Comparison of ENCODE assay signal across 8 mouse cellular contexts in the genomic region with DNA sequence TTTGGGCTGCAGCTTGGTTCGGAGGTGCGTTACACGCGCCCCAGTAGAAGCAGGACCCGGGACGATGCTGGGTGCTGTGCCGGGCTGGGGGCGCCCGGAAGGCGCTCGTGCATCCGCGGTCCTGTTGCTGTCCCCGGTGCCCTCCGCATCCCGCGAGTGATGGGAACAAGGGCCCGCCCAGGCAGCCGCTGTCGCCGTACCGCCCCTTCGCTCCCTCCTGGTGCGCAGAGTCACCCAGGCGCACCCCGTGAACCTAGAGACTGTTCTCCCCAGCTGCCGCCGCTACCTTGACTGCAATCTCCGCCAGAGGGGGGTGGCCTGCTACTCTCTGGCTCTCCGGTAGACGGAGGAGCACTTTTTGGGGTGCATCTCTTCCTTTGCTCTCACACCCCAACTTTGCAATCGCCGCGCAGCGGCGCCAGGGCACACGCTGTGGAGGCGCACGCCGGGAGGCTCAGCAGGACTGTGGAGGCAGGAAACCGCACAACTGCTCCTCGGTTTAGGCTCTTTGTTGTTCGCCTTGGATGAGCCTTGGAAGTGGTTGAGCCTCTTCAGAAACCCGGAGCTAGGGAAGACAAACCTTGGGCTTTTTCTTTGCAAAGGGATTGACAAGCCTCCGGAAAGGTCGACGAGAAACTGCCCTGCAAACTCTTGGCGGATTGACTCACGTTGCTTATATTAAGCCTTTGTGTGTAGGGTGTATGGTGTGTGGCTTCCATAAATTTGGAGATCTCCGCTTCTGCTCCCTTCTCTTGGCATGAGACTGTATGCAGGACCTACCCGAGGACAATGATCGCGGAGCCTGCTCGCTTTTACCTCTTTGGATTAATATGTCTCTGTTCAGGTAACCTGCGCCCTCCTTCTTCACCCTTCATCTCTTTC.
DNase-seq lines count a peak whose midpoint lies in the region; ATAC-seq lines count a peak whose summit lies in the region.

No protein-coding gene starts in this region.

- DNase-seq in adrenal gland, postnatal 25 days = peak; percentile 70
- peak; percentile 29 to 33 for DNase-seq in heart, adult 9 months (ENCODE audit: low spot score in 2 of 2)
- peak; percentile 5 for DNase-seq in kidney, adult 9 months
- DNase-seq in limb, embryonic 11.5 days (ENCODE audit: low spot score) = peak; percentile 77

- H3K9ac ChIP-seq in embryonic facial prominence, embryonic 13.5 days = peak overlapping the region; percentile 92
- H3K9ac ChIP-seq in limb, embryonic 11.5 days (ENCODE audit: low read length) = peak overlapping the region; percentile 74
- H3K9ac ChIP-seq in midbrain, embryonic 13.5 days (replicated peaks) = peak overlapping the region; percentile 83
- H3K9ac ChIP-seq in stomach, embryonic 14.5 days (replicated peaks; ENCODE audit: low read depth, low read length) = peak overlapping the region; percentile 78

- WGBS in embryonic facial prominence, embryonic 13.5 days = under 1% methylated on average over 55 of the region's 55 CpGs
- WGBS in limb, embryonic 11.5 days = under 1% methylated on average over 52 of the region's 55 CpGs
- under 1% methylated on average over 55 of the region's 55 CpGs for WGBS in midbrain, embryonic 13.5 days
- WGBS in stomach, embryonic 14.5 days = under 1% methylated on average over 55 of the region's 55 CpGs

- H3K9me3 ChIP-seq in embryonic facial prominence, embryonic 13.5 days = no peaks in the 10 kb centered on the region
- H3K9me3 ChIP-seq in limb, embryonic 11.5 days (ENCODE audit: control insufficient read depth, low read length) = no peaks in the 10 kb centered on the region
- H3K9me3 ChIP-seq in midbrain, embryonic 13.5 days = no peaks in the 10 kb centered on the region
- H3K9me3 ChIP-seq in stomach, embryonic 14.5 days (ENCODE audit: control insufficient read depth, low read depth, low read length) = no peaks in the 10 kb centered on the region

- ATAC-seq in embryonic facial prominence, embryonic 13.5 days (ENCODE audit: insufficient number of reproducible peaks, insufficient read depth, low FRiP score, low TSS enrichment, low read depth) = peak; percentile 80
- ATAC-seq in limb, embryonic 11.5 days (ENCODE audit: insufficient number of reproducible peaks, low FRiP score, low TSS enrichment, low read depth) = peak; percentile 63
- peak; percentile 88 for ATAC-seq in midbrain, embryonic 13.5 days
- ATAC-seq in stomach, embryonic 14.5 days (ENCODE audit: insufficient number of reproducible peaks, insufficient read depth, low FRiP score, low read depth) = peak; percentile 85
- ATAC-seq in inflammation-experienced regulatory T-cells, adult 6 months = no peak

- H3K4me1 ChIP-seq in embryonic facial prominence, embryonic 13.5 days = peaks cover 37% of the 10 kb centered on the region
- 0 out of 2 replicates have a peak, but pooled peaks cover 5% of the 10 kb centered on the region for H3K4me1 ChIP-seq in limb, embryonic 11.5 days (ENCODE audit: control insufficient read depth, insufficient read depth, low read length)
- peaks cover 43% of the 10 kb centered on the region for H3K4me1 ChIP-seq in midbrain, embryonic 13.5 days (replicated peaks)
- H3K4me1 ChIP-seq in stomach, embryonic 14.5 days (ENCODE audit: control insufficient read depth, insufficient read depth, low read length) = peaks cover 23% of the 10 kb centered on the region; the same call in 1 of the 2 replicates

- H3K27me3 ChIP-seq in embryonic facial prominence, embryonic 13.5 days = no peaks in the 10 kb centered on the region
- H3K27me3 ChIP-seq in limb, embryonic 11.5 days (ENCODE audit: control insufficient read depth, insufficient read depth, low read length) = no peaks in the 10 kb centered on the region
- H3K27me3 ChIP-seq in midbrain, embryonic 13.5 days = no peaks in the 10 kb centered on the region
- no peaks in the 10 kb centered on the region for H3K27me3 ChIP-seq in stomach, embryonic 14.5 days (ENCODE audit: control insufficient read depth, insufficient read depth, low read length)

- H3K36me3 ChIP-seq in embryonic facial prominence, embryonic 13.5 days = no peaks in the 10 kb centered on the region
- no peaks in the 10 kb centered on the region for H3K36me3 ChIP-seq in limb, embryonic 11.5 days (ENCODE audit: control insufficient read depth, insufficient read depth, low read length)
- no peaks in the 10 kb centered on the region for H3K36me3 ChIP-seq in midbrain, embryonic 13.5 days
- no peaks in the 10 kb centered on the region for H3K36me3 ChIP-seq in stomach, embryonic 14.5 days (ENCODE audit: control insufficient read depth, insufficient read depth, low read length)

- H3K4me2 ChIP-seq in embryonic facial prominence, embryonic 13.5 days = peak overlapping the region; percentile 62
- H3K4me2 ChIP-seq in limb, embryonic 11.5 days (ENCODE audit: low read depth, severe bottlenecking) = peak overlapping the region; percentile 67
- peak overlapping the region; percentile 71 for H3K4me2 ChIP-seq in midbrain, embryonic 13.5 days (replicated peaks)
- H3K4me2 ChIP-seq in stomach, embryonic 14.5 days (replicated peaks; ENCODE audit: low read depth, low read length) = peak overlapping the region; percentile 54

- peak overlapping the region; percentile 87 for H3K4me3 ChIP-seq in embryonic facial prominence, embryonic 13.5 days
- peak overlapping the region; percentile 79 for H3K4me3 ChIP-seq in limb, embryonic 11.5 days (ENCODE audit: low read depth, low read length)
- H3K4me3 ChIP-seq in midbrain, embryonic 13.5 days (replicated peaks) = peak overlapping the region; percentile 76
- peak overlapping the region; percentile 83 for H3K4me3 ChIP-seq in stomach, embryonic 14.5 days (ENCODE audit: low read depth, low read length)

- peak overlapping the region; percentile 99 for H3K27ac ChIP-seq in embryonic facial prominence, embryonic 13.5 days
- peak overlapping the region; percentile 94 for H3K27ac ChIP-seq in limb, embryonic 11.5 days (replicated peaks; ENCODE audit: low read depth, low read length)
- peak overlapping the region; percentile 91 for H3K27ac ChIP-seq in midbrain, embryonic 13.5 days
- peak overlapping the region; percentile 98 for H3K27ac ChIP-seq in stomach, embryonic 14.5 days (ENCODE audit: low read length)

Comparison
In these comparisons a context has a peak if more than half of its experiments do, and no peak if none do; other contexts are left out.
1. DNase-seq: peak in every context shown above with its lines; median percentile 77 in limb, embryonic 11.5 days; 70 in adrenal gland, postnatal 25 days; 31 in heart, adult 9 months; 5 in kidney, adult 9 months.